Mouse (Mus musculus) liver, embryonic 14.5 days (tissue): ENCODE measurements around the gene Cep78.

Source experiments
- CTCF ChIP-seq: IDR thresholded peaks from 2 replicates; pipeline ENCODE4 v1.5.1; 2016; ENCODE audit warnings: antibody characterized with exemption, low read depth, control low read depth
- EP300 ChIP-seq: IDR thresholded peaks from 2 replicates; pipeline ENCODE4 v1.6.1; 2016; ENCODE audit warnings: antibody characterized with exemption, low read depth

DNA sequence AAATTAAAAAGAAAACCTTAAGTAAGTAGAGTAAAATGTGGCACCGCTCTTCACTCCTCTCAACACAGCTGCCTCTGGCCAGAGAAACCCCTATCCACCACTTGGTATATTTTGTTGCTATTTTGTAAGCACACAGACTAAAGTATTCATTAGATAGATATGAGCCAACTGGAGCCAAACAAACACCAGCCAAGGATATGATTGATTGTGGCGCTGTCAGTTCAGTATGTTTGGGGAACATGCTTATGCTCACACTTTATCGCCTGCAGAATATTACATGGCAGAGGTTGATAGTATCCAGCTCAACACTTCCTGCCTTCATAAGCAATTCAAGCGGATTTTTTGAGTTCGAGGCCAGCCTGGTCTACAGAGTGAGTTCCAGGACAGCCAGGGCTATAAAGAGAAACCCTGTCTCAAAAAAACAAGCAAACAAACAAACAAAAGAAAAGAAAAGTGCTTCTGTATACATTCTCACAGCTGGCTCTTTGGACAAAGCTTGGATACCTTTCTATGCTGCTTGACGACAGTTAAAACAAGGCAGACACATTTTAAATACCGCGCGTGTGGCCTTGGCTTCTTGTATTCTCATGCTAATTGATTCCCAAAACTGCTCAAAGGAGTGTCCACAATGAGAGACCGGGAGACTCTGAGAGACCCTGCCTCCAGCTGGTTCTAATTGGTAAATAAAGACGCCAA, 42.2 kb downstream of the Cep78 start:
- no peak for TF ChIP-seq CTCF
- TF ChIP-seq EP300, result no peak
